Mouse (Mus musculus): ENCODE measurements around the gene Acox1. TPM values are rescaled to one million over a fixed set of nuclear protein-coding genes. Genes with fewer than 3 reads are reported as not detected.

The Acox1 gene
- total and polyA plus RNA-seq, 2 experiments from 2014 or later = 66.1 to 116 TPM

GRCm38 (mm10) chr11:116196866-116197583, 1.8 kb downstream of the Acox1 start:
- H3K4me1 ChIP-seq (ENCODE audit: insufficient read depth, low read length) = peaks cover 4% of the 10 kb centered on the region
- no peak overlapping the region for H3K27ac ChIP-seq (ENCODE audit: low read depth, low read length)
- no peak for DNase-seq (ENCODE audit: low spot score)

GRCm38 (mm10) chr11:116196336-116196735, 2.5 kb downstream of the Acox1 start:
- TF ChIP-seq CTCF (IDR thresholded peaks at IDR 0.05) = no peak
- DNase-seq (ENCODE audit: low spot score) = no peak
- Histone ChIP-seq H3K27ac (ENCODE audit: low read depth, low read length) (no peak overlapping the region), H3K4me3 (ENCODE audit: low read depth, low read length) (no peak overlapping the region), H3K4me2 (ENCODE audit: low read depth, low read length, poor library complexity, severe bottlenecking) (no peak overlapping the region), H3K4me1 (ENCODE audit: insufficient read depth, low read length) (peaks cover 4% of the 10 kb centered on the region), H3K9ac (replicated peaks; ENCODE audit: low read length, poor library complexity, severe bottlenecking) (no peak overlapping the region), H3K9me3 (ENCODE audit: low read length) (no peaks in the 10 kb centered on the region), H3K36me3 (ENCODE audit: insufficient read depth, low read length) (peaks cover 6% of the 10 kb centered on the region; the same call in 1 of the 2 replicates), H3K27me3 (ENCODE audit: insufficient read depth, low read length) (no peaks in the 10 kb centered on the region)
- ATAC-seq (ENCODE audit: low FRiP score) = no peak
- 89% methylated on average over 3 of the region's 3 CpGs for WGBS

More at GRCm38 (mm10) chr11:116196866-116197583, 1.8 kb downstream of the Acox1 start:
- no peak overlapping the region for H3K9ac ChIP-seq (replicated peaks; ENCODE audit: low read length, poor library complexity, severe bottlenecking)
- H3K4me2 ChIP-seq (ENCODE audit: low read depth, low read length, poor library complexity, severe bottlenecking) = peak overlapping the region; percentile 61; the same call in 1 of the 2 replicates
- H3K9me3 ChIP-seq (ENCODE audit: low read length) = no peaks in the 10 kb centered on the region
- no peak for TF ChIP-seq CTCF (IDR thresholded peaks at IDR 0.05)
- peaks cover 6% of the 10 kb centered on the region; the same call in 1 of the 2 replicates for H3K36me3 ChIP-seq (ENCODE audit: insufficient read depth, low read length)
- no peaks in the 10 kb centered on the region for H3K27me3 ChIP-seq (ENCODE audit: insufficient read depth, low read length)
- ATAC-seq (ENCODE audit: low FRiP score) = no peak
- WGBS = 93% methylated on average over 18 of the region's 18 CpGs
- peak overlapping the region; percentile 72; the same call in 1 of the 2 replicates for H3K4me3 ChIP-seq (ENCODE audit: low read depth, low read length)

- no peak for ATAC-seq (ENCODE audit: low FRiP score)
- Histone ChIP-seq H3K4me2 (ENCODE audit: low read depth, low read length, poor library complexity, severe bottlenecking) (no peak overlapping the region), H3K36me3 (ENCODE audit: insufficient read depth, low read length) (peaks cover 12% of the 10 kb centered on the region; the same call in 1 of the 2 replicates), H3K27me3 (ENCODE audit: insufficient read depth, low read length) (no peaks in the 10 kb centered on the region), H3K27ac (ENCODE audit: low read depth, low read length) (no peak overlapping the region), H3K4me3 (ENCODE audit: low read depth, low read length) (no peak overlapping the region), H3K9me3 (ENCODE audit: low read length) (no peaks in the 10 kb centered on the region), H3K9ac (replicated peaks; ENCODE audit: low read length, poor library complexity, severe bottlenecking) (no peak overlapping the region), H3K4me1 (ENCODE audit: insufficient read depth, low read length) (peaks cover 4% of the 10 kb centered on the region)
- WGBS = 87% methylated on average over 5 of the region's 5 CpGs
- peak; percentile 11; the same call in 1 of the 2 replicates for TF ChIP-seq CTCF (IDR thresholded peaks at IDR 0.05)
- DNase-seq (ENCODE audit: low spot score) = no peak
These were observed 3.6 kb downstream of the Acox1 start for GRCm38 (mm10) chr11:116195252-116195651.

GRCm38 (mm10) chr11:116194619-116195018, 4.2 kb downstream of the Acox1 start:
- DNase-seq (ENCODE audit: low spot score) (no peak), ATAC-seq (ENCODE audit: low FRiP score) (no peak)
- H3K4me3 ChIP-seq (ENCODE audit: low read depth, low read length) = no peak overlapping the region
- peaks cover 14% of the 10 kb centered on the region; the same call in 1 of the 2 replicates for H3K36me3 ChIP-seq (ENCODE audit: insufficient read depth, low read length)
- H3K4me2 ChIP-seq (ENCODE audit: low read depth, low read length, poor library complexity, severe bottlenecking) = no peak overlapping the region
- H3K9ac ChIP-seq (replicated peaks; ENCODE audit: low read length, poor library complexity, severe bottlenecking) = no peak overlapping the region
- 98% methylated on average over 8 of the region's 8 CpGs for WGBS
- no peaks in the 10 kb centered on the region for H3K27me3 ChIP-seq (ENCODE audit: insufficient read depth, low read length)
- TF ChIP-seq CTCF (IDR thresholded peaks at IDR 0.05) = no peak
- peaks cover 4% of the 10 kb centered on the region for H3K4me1 ChIP-seq (ENCODE audit: insufficient read depth, low read length)
- no peak overlapping the region for H3K27ac ChIP-seq (ENCODE audit: low read depth, low read length)
- H3K9me3 ChIP-seq (ENCODE audit: low read length) = no peaks in the 10 kb centered on the region

GRCm38 (mm10) chr11:116187226-116187930, 11.5 kb downstream of the Acox1 start:
- H3K27ac ChIP-seq (ENCODE audit: low read depth, low read length) = peak overlapping the region; percentile 34
- H3K27me3 ChIP-seq (ENCODE audit: insufficient read depth, low read length) = no peaks in the 10 kb centered on the region
- H3K4me1 ChIP-seq (ENCODE audit: insufficient read depth, low read length) = no peaks in the 10 kb centered on the region
- peaks cover 35% of the 10 kb centered on the region for H3K36me3 ChIP-seq (ENCODE audit: insufficient read depth, low read length)
- no peak overlapping the region for H3K9ac ChIP-seq (replicated peaks; ENCODE audit: low read length, poor library complexity, severe bottlenecking)
- H3K4me3 ChIP-seq (ENCODE audit: low read depth, low read length) = no peak overlapping the region
- ATAC-seq (ENCODE audit: low FRiP score) (no peak), DNase-seq (ENCODE audit: low spot score) (peak; percentile 56)
- TF ChIP-seq CTCF (IDR thresholded peaks at IDR 0.05) = no peak
- no peaks in the 10 kb centered on the region for H3K9me3 ChIP-seq (ENCODE audit: low read length)
- no peak overlapping the region for H3K4me2 ChIP-seq (ENCODE audit: low read depth, low read length, poor library complexity, severe bottlenecking)
- WGBS = 30% methylated on average over 11 of the region's 11 CpGs

GRCm38 (mm10) chr11:116186360-116186759, 12.5 kb downstream of the Acox1 start:
- H3K27ac ChIP-seq (ENCODE audit: low read depth, low read length) = peak overlapping the region; percentile 59
- ATAC-seq (ENCODE audit: low FRiP score) = no peak
- H3K9me3 ChIP-seq (ENCODE audit: low read length) = no peaks in the 10 kb centered on the region
- no peaks in the 10 kb centered on the region for H3K27me3 ChIP-seq (ENCODE audit: insufficient read depth, low read length)
- WGBS = 83% methylated on average over 11 of the region's 11 CpGs
- H3K36me3 ChIP-seq (ENCODE audit: insufficient read depth, low read length) = peaks cover 44% of the 10 kb centered on the region
- DNase-seq (ENCODE audit: low spot score) = no peak
- no peak overlapping the region for H3K4me3 ChIP-seq (ENCODE audit: low read depth, low read length)
- TF ChIP-seq CTCF (IDR thresholded peaks at IDR 0.05) = no peak
- H3K4me2 ChIP-seq (ENCODE audit: low read depth, low read length, poor library complexity, severe bottlenecking) = no peak overlapping the region
- H3K4me1 ChIP-seq (ENCODE audit: insufficient read depth, low read length) = no peaks in the 10 kb centered on the region
- H3K9ac ChIP-seq (replicated peaks; ENCODE audit: low read length, poor library complexity, severe bottlenecking) = no peak overlapping the region

Data from midbrain, postnatal 0 days (tissue).